Mouse (Mus musculus) ES-E14 (cell line): ENCODE measurements around the gene Casp12.

Experiments used
- CHD2 ChIP-seq: IDR thresholded peaks from 2 replicates; pipeline ENCODE4 v1.6.1; 2014; ENCODE audit warnings: mild to moderate bottlenecking, low read depth, low read length, inconsistent platforms
- HCFC1 ChIP-seq: IDR thresholded peaks from 2 replicates; pipeline ENCODE4 v1.6.1; 2012; ENCODE audit warnings: low read length, inconsistent platforms, borderline replicate concordance; ENCODE audit not compliant: insufficient read depth
- MAFK ChIP-seq: IDR thresholded peaks from 2 replicates; pipeline ENCODE4 v1.6.1; 2014; ENCODE audit warnings: mild to moderate bottlenecking, low read depth, low read length, inconsistent platforms; ENCODE audit not compliant: insufficient read depth
- ZC3H11A ChIP-seq: IDR thresholded peaks from 2 replicates; pipeline ENCODE4 v1.6.1; 2012; ENCODE audit warnings: low read depth, mild to moderate bottlenecking, inconsistent platforms, low read length, borderline replicate concordance
- ZNF384 ChIP-seq: IDR thresholded peaks from 2 replicates; pipeline ENCODE4 v1.6.1; 2012; ENCODE audit warnings: low read depth, low read length, inconsistent platforms

DNA sequence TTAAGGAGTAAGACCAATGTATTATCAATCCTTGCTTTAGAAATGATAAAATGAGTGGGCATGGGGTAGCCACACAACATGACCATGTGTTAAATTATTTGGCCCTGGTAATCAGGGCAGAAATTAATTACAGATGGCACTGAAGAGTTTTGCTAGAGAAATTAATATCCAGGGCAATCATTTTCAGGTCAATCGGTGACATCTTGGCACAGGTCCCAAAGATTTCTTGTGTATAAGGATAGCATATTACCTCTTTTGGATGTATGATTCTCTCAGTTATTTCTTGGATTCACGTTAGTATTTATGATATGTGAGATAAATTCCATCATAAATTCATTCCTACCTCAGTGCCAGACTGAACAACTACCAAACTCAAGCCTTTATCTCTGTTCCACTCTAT lies 72.6 kb downstream of the Casp12 start:
- TF ChIP-seq MAFK (no peak), CHD2 (no peak), ZNF384 (no peak), HCFC1 (no peak), ZC3H11A (no peak)
